Mouse (Mus musculus): ENCODE data around the gene Dnal1. TPM values are rescaled to one million over a fixed set of nuclear protein-coding genes. Genes with fewer than 3 reads are reported as not detected.
A peak's percentile ranks its signal among the peaks of the same experiment; 100 is the strongest.

Gene Dnal1
- total and polyA plus RNA-seq, 2 experiments from 2014 or later: 9.7 to 10.9 TPM

- H3K4me2 ChIP-seq (ENCODE audit: low read depth, low read length): no peak overlapping the region
- WGBS: 65% methylated on average over 6 of the region's 6 CpGs
- no peak overlapping the region for H3K4me3 ChIP-seq (ENCODE audit: low read length)
These were observed 60.7 kb downstream of the Dnal1 start for GRCm38 (mm10) chr12:84174871-84175270.

GRCm38 (mm10) chr12:84175659-84176061, 61.5 kb downstream of the Dnal1 start:
- Histone ChIP-seq H3K9ac (replicated peaks; ENCODE audit: low read length) (peak overlapping the region; percentile 53), H3K4me3 (ENCODE audit: low read length) (peak overlapping the region; percentile 39), H3K27me3 (ENCODE audit: insufficient read depth, low read length) (no peaks in the 10 kb centered on the region), H3K4me1 (ENCODE audit: insufficient read depth, low read length) (peaks cover 37% of the 10 kb centered on the region), H3K36me3 (ENCODE audit: insufficient read depth, low read length) (peaks cover 16% of the 10 kb centered on the region), H3K27ac (peak overlapping the region; percentile 88), H3K9me3 (ENCODE audit: low read length) (no peaks in the 10 kb centered on the region), H3K4me2 (ENCODE audit: low read depth, low read length) (peak overlapping the region; percentile 70)
- 1% methylated on average over 20 of the region's 20 CpGs for WGBS
- TF ChIP-seq CTCF (IDR thresholded peaks at IDR 0.05; ENCODE audit: low read depth): peak; percentile 29; the same call in 1 of the 2 replicates
- DNase-seq (ENCODE audit: low spot score) (peak; percentile 82), ATAC-seq (peak; percentile 81)

More at GRCm38 (mm10) chr12:84174871-84175270, 60.7 kb downstream of the Dnal1 start:
- no peak for TF ChIP-seq CTCF (IDR thresholded peaks at IDR 0.05; ENCODE audit: low read depth)
- Histone ChIP-seq H3K27me3 (ENCODE audit: insufficient read depth, low read length) (no peaks in the 10 kb centered on the region), H3K9ac (replicated peaks; ENCODE audit: low read length) (no peak overlapping the region), H3K27ac (peak overlapping the region; percentile 88; the same call in 1 of the 2 replicates), H3K36me3 (ENCODE audit: insufficient read depth, low read length) (peaks cover 16% of the 10 kb centered on the region), H3K9me3 (ENCODE audit: low read length) (no peaks in the 10 kb centered on the region), H3K4me1 (ENCODE audit: insufficient read depth, low read length) (peaks cover 37% of the 10 kb centered on the region)
- ATAC-seq (no peak), DNase-seq (ENCODE audit: low spot score) (no peak)

- 7% methylated on average over 13 of the region's 13 CpGs for WGBS
- H3K36me3 ChIP-seq (ENCODE audit: insufficient read depth, low read length): peaks cover 12% of the 10 kb centered on the region
- no peak for TF ChIP-seq CTCF (IDR thresholded peaks at IDR 0.05; ENCODE audit: low read depth)
- peak; percentile 65 for DNase-seq (ENCODE audit: low spot score)
- peak overlapping the region; percentile 39 for H3K4me3 ChIP-seq (ENCODE audit: low read length)
- H3K9me3 ChIP-seq (ENCODE audit: low read length): no peaks in the 10 kb centered on the region
- peak overlapping the region; percentile 53 for H3K9ac ChIP-seq (replicated peaks; ENCODE audit: low read length)
- H3K27me3 ChIP-seq (ENCODE audit: insufficient read depth, low read length): no peaks in the 10 kb centered on the region
- peak overlapping the region; percentile 88 for H3K27ac ChIP-seq
- peak; percentile 33 for ATAC-seq
- H3K4me2 ChIP-seq (ENCODE audit: low read depth, low read length): peak overlapping the region; percentile 70
- H3K4me1 ChIP-seq (ENCODE audit: insufficient read depth, low read length): peaks cover 41% of the 10 kb centered on the region
These were observed 62.1 kb downstream of the Dnal1 start for GRCm38 (mm10) chr12:84176126-84176769.

- no peak for ATAC-seq
- DNase-seq (ENCODE audit: low spot score): no peak
- Histone ChIP-seq H3K9ac (replicated peaks; ENCODE audit: low read length) (no peak overlapping the region), H3K27me3 (ENCODE audit: insufficient read depth, low read length) (no peaks in the 10 kb centered on the region), H3K4me1 (ENCODE audit: insufficient read depth, low read length) (peaks cover 50% of the 10 kb centered on the region), H3K27ac (peak overlapping the region; percentile 88), H3K36me3 (ENCODE audit: insufficient read depth, low read length) (peaks cover 9% of the 10 kb centered on the region), H3K4me2 (ENCODE audit: low read depth, low read length) (no peak overlapping the region), H3K9me3 (ENCODE audit: low read length) (no peaks in the 10 kb centered on the region), H3K4me3 (ENCODE audit: low read length) (no peak overlapping the region)
- 48% methylated on average over 6 of the region's 6 CpGs for WGBS
- no peak for TF ChIP-seq CTCF (IDR thresholded peaks at IDR 0.05; ENCODE audit: low read depth)
These were observed 63.0 kb downstream of the Dnal1 start for GRCm38 (mm10) chr12:84176886-84177765.

- DNase-seq (ENCODE audit: low spot score) (no peak), ATAC-seq (no peak)
- no peak for TF ChIP-seq CTCF (IDR thresholded peaks at IDR 0.05; ENCODE audit: low read depth)
- no peak overlapping the region for H3K9ac ChIP-seq (replicated peaks; ENCODE audit: low read length)
- H3K4me3 ChIP-seq (ENCODE audit: low read length): no peak overlapping the region
- peaks cover 7% of the 10 kb centered on the region for H3K36me3 ChIP-seq (ENCODE audit: insufficient read depth, low read length)
- H3K27ac ChIP-seq: no peak overlapping the region
- H3K27me3 ChIP-seq (ENCODE audit: insufficient read depth, low read length): no peaks in the 10 kb centered on the region
- no peaks in the 10 kb centered on the region for H3K9me3 ChIP-seq (ENCODE audit: low read length)
- H3K4me1 ChIP-seq (ENCODE audit: insufficient read depth, low read length): peaks cover 51% of the 10 kb centered on the region
- no peak overlapping the region for H3K4me2 ChIP-seq (ENCODE audit: low read depth, low read length)
- 56% methylated on average over 1 of the region's 1 CpGs for WGBS
These were observed 63.9 kb downstream of the Dnal1 start for GRCm38 (mm10) chr12:84178052-84178451.

GRCm38 (mm10) chr12:84178652-84179445, 64.7 kb downstream of the Dnal1 start:
- no peaks in the 10 kb centered on the region for H3K9me3 ChIP-seq (ENCODE audit: low read length)
- no peak overlapping the region for H3K4me2 ChIP-seq (ENCODE audit: low read depth, low read length)
- no peak overlapping the region for H3K9ac ChIP-seq (replicated peaks; ENCODE audit: low read length)
- peaks cover 45% of the 10 kb centered on the region for H3K4me1 ChIP-seq (ENCODE audit: insufficient read depth, low read length)
- no peak for TF ChIP-seq CTCF (IDR thresholded peaks at IDR 0.05; ENCODE audit: low read depth)
- no peak overlapping the region for H3K27ac ChIP-seq
- no peak overlapping the region for H3K4me3 ChIP-seq (ENCODE audit: low read length)
- no peaks in the 10 kb centered on the region for H3K36me3 ChIP-seq (ENCODE audit: insufficient read depth, low read length)
- no peaks in the 10 kb centered on the region for H3K27me3 ChIP-seq (ENCODE audit: insufficient read depth, low read length)
- WGBS: 78% methylated on average over 10 of the region's 10 CpGs
- DNase-seq (ENCODE audit: low spot score) (no peak), ATAC-seq (no peak)
